8 mouse cellular contexts compared by ENCODE assay signal in the genomic region with DNA sequence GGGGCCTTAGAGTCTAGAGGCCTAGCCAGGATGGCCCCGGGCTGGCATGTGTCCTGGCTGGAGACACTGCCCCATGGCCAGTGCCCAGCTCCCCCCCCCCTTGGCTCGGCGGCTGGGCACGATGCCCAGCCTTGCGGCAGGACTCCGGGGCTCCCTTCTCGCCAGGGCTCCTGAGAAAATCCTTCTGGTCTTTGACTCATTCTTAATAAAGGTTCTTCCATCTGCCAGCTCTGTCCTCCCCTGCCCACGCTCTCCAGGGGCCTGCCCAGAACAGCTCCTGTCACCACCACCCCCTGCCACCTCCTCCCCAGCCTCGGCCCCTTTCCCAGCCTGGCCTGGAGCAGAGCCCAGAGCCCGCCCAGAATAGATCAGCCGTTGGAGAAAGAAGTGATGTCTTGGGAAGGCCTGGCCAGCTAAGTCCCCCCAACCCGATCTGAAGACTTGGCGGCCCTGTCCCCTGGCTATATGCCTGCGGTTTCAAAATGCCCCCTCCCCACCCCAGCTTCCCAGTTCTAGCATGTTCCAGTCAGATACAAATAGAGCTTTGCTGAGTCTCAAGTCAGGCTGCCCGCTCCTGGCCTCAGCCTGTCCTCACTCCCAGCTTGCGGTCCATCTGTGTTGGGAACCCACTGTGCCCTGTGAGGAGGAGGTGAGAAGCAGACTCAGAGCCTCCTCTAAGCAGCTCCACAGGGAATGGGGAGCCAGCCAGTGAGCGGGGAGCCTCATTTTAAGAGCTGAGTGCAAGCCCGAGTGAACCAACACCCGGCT.
DNase-seq lines count a peak whose midpoint lies in the region; ATAC-seq and TF ChIP-seq lines count a peak whose summit lies in the region.

No protein-coding gene starts in this region.

- H3K4me1 ChIP-seq in cortical plate, adult 2 months (ENCODE audit: control insufficient read depth, insufficient read depth, low read length), result peaks cover 7% of the 10 kb centered on the region
- H3K4me1 ChIP-seq in intestine, embryonic 16.5 days (ENCODE audit: control insufficient read depth, insufficient read depth, low read length), result peaks cover 34% of the 10 kb centered on the region
- H3K4me1 ChIP-seq in midbrain, postnatal 0 days (ENCODE audit: insufficient read depth, low read length), result peaks cover 9% of the 10 kb centered on the region; the same call in 1 of the 2 replicates

- WGBS in intestine, embryonic 16.5 days, result 55% methylated on average over 13 of the region's 19 CpGs
- 36% methylated on average over 19 of the region's 19 CpGs for WGBS in midbrain, postnatal 0 days

- peak; percentile 43 for ATAC-seq in intestine, embryonic 16.5 days
- peak; percentile 92 for ATAC-seq in midbrain, postnatal 0 days (ENCODE audit: low FRiP score)

- TF ChIP-seq CTCF in cortical plate, adult 2 months (IDR thresholded peaks at IDR 0.05; ENCODE audit: extremely low read depth, insufficient read depth, low read length), result no peak
- TF ChIP-seq CTCF in midbrain, postnatal 0 days (IDR thresholded peaks at IDR 0.05), result no peak

- H3K36me3 ChIP-seq in intestine, embryonic 16.5 days (ENCODE audit: control insufficient read depth, insufficient read depth, low read length), result no peaks in the 10 kb centered on the region
- H3K36me3 ChIP-seq in midbrain, postnatal 0 days (ENCODE audit: insufficient read depth, low read length), result no peaks in the 10 kb centered on the region

- intact Hi-C loops in left cerebral cortex, postnatal 10 days (cut with DNase I), result no loop called here

- no peaks in the 10 kb centered on the region; the same call in 1 of the 2 replicates for H3K27me3 ChIP-seq in intestine, embryonic 16.5 days (replicated peaks; ENCODE audit: control insufficient read depth, insufficient read depth, low read length)
- no peaks in the 10 kb centered on the region for H3K27me3 ChIP-seq in midbrain, postnatal 0 days (ENCODE audit: insufficient read depth, low read length)

- H3K4me2 ChIP-seq in intestine, embryonic 16.5 days (ENCODE audit: low read depth, low read length), result no peak overlapping the region
- no peak overlapping the region for H3K4me2 ChIP-seq in midbrain, postnatal 0 days (ENCODE audit: low read depth, low read length, poor library complexity, severe bottlenecking)

- H3K9me3 ChIP-seq in intestine, embryonic 16.5 days (ENCODE audit: control insufficient read depth, low read length), result no peaks in the 10 kb centered on the region
- no peaks in the 10 kb centered on the region for H3K9me3 ChIP-seq in midbrain, postnatal 0 days (ENCODE audit: low read length)

- no peak for TF ChIP-seq POLR2A in cortical plate, adult 2 months (IDR thresholded peaks at IDR 0.05; ENCODE audit: extremely low read depth, insufficient read depth, low read length)

- DNase-seq in adrenal gland, postnatal 14 days, result peak; percentile 88
- DNase-seq in heart, adult 11 months, result peak; percentile 99
- peak; percentile 90 to 91 for DNase-seq in left cerebral cortex, postnatal 10 days (ENCODE audit: extremely low spot score in 1 of 2, low spot score in 2 of 2)
- DNase-seq in midbrain, postnatal 0 days (ENCODE audit: low spot score), result peak; percentile 93
- peak; percentile 44 for DNase-seq in urinary bladder, postnatal 10 days (ENCODE audit: low spot score)
- no peak for DNase-seq in embryo, embryonic 10.5 days (ENCODE audit: low spot score)

- peak overlapping the region; percentile 56 for H3K9ac ChIP-seq in intestine, embryonic 16.5 days (ENCODE audit: low read depth, low read length)
- H3K9ac ChIP-seq in midbrain, postnatal 0 days (replicated peaks; ENCODE audit: low read length, poor library complexity, severe bottlenecking), result 0 out of 2 replicates have a peak overlapping the region, but pooled peaks have one; percentile 33

- H3K4me3 ChIP-seq in cortical plate, adult 2 months (ENCODE audit: insufficient read depth, low read length), result no peak overlapping the region
- no peak overlapping the region for H3K4me3 ChIP-seq in intestine, embryonic 16.5 days (ENCODE audit: low read length)
- H3K4me3 ChIP-seq in midbrain, postnatal 0 days (ENCODE audit: low read depth, low read length), result no peak overlapping the region

- H3K27ac ChIP-seq in cortical plate, adult 2 months (ENCODE audit: insufficient read depth, low read length), result peak overlapping the region; percentile 47
- peak overlapping the region; percentile 81 for H3K27ac ChIP-seq in intestine, embryonic 16.5 days (ENCODE audit: low read length)
- H3K27ac ChIP-seq in midbrain, postnatal 0 days (ENCODE audit: low read depth, low read length), result peak overlapping the region; percentile 38; the same call in 1 of the 2 replicates
